8 mouse cellular contexts compared by ENCODE assay signal in genomic region chr10:103194655-103195328, GRCm38 (mm10). TPM values are rescaled to one million over a fixed set of nuclear protein-coding genes. Genes with fewer than 3 reads are reported as not detected.
A peak's percentile ranks its signal among the peaks of the same experiment; 100 is the strongest.
DNase-seq lines count a peak whose midpoint lies in the region; ATAC-seq and TF ChIP-seq lines count a peak whose summit lies in the region.

No protein-coding gene starts in this region.

- 37% methylated on average over 4 of the region's 4 CpGs for WGBS in heart, postnatal 0 days
- WGBS in hindbrain, embryonic 15.5 days = 59% methylated on average over 4 of the region's 4 CpGs

- H3K9ac ChIP-seq in heart, postnatal 0 days (replicated peaks; ENCODE audit: low read depth, low read length) = no peak overlapping the region
- no peak overlapping the region for H3K9ac ChIP-seq in hindbrain, embryonic 15.5 days

- H3K4me3 ChIP-seq in heart, postnatal 0 days (ENCODE audit: low read depth, low read length) = no peak overlapping the region
- H3K4me3 ChIP-seq in hindbrain, embryonic 15.5 days = no peak overlapping the region

- no peaks in the 10 kb centered on the region for H3K4me1 ChIP-seq in heart, postnatal 0 days (ENCODE audit: control insufficient read depth, insufficient read depth)
- no peaks in the 10 kb centered on the region for H3K4me1 ChIP-seq in hindbrain, embryonic 15.5 days (replicated peaks)

- no peaks in the 10 kb centered on the region for H3K9me3 ChIP-seq in heart, postnatal 0 days (replicated peaks; ENCODE audit: control insufficient read depth, low read length)
- H3K9me3 ChIP-seq in hindbrain, embryonic 15.5 days = no peaks in the 10 kb centered on the region

- TF ChIP-seq EP300 in heart, postnatal 0 days (IDR thresholded peaks at IDR 0.05; ENCODE audit: low read depth) = no peak

- H3K36me3 ChIP-seq in heart, postnatal 0 days (replicated peaks; ENCODE audit: control insufficient read depth, insufficient read depth, low read length) = no peaks in the 10 kb centered on the region
- H3K36me3 ChIP-seq in hindbrain, embryonic 15.5 days = no peaks in the 10 kb centered on the region

- ATAC-seq in heart, postnatal 0 days (ENCODE audit: insufficient read depth, low read depth) = no peak
- ATAC-seq in hindbrain, embryonic 15.5 days (ENCODE audit: low FRiP score, low read depth) = 0 out of 2 replicates have a peak, but pooled peaks have one; percentile 69

- no peak overlapping the region for H3K4me2 ChIP-seq in heart, postnatal 0 days (ENCODE audit: low read depth, low read length)
- H3K4me2 ChIP-seq in hindbrain, embryonic 15.5 days = no peak overlapping the region

- H3K27me3 ChIP-seq in heart, postnatal 0 days (ENCODE audit: control insufficient read depth, insufficient read depth, low read length) = no peaks in the 10 kb centered on the region
- no peaks in the 10 kb centered on the region for H3K27me3 ChIP-seq in hindbrain, embryonic 15.5 days

- peak; percentile 31 for DNase-seq in heart, postnatal 0 days (ENCODE audit: low spot score)
- DNase-seq in heart, adult 11 months = no peak
- peak; percentile 59 for DNase-seq in 3T3-L1 (ENCODE audit: low read depth, low spot score)
- peak; percentile 44 for DNase-seq in adipocyte (ENCODE audit: low spot score)
- DNase-seq in yolk sac, embryonic 10.5 days (ENCODE audit: low spot score) = no peak
- no peak for DNase-seq in urinary bladder, postnatal 4 days (ENCODE audit: low spot score in 2 of 2)
- no peak for DNase-seq in thymus, postnatal 25 days

- no peak overlapping the region for H3K27ac ChIP-seq in heart, postnatal 0 days (ENCODE audit: low read depth)
- H3K27ac ChIP-seq in hindbrain, embryonic 15.5 days (replicated peaks) = no peak overlapping the region

- peak; percentile 54 for TF ChIP-seq CTCF in heart, postnatal 0 days (IDR thresholded peaks at IDR 0.05; ENCODE audit: low read depth)

RNA-seq across cellular contexts. Expression of gene Lrriq1, which starts 41.3 kb away (rescaled TPM):
- not detected in 2 replicates for total RNA-seq in heart, postnatal 0 days (2014; rRNA removed; ENCODE audit: low replicate concordance)
- polyA plus RNA-seq in heart, postnatal 0 days (2015; fragmentation: Nextera tagmentation; extraction: Ambion mirVana) = 0.12 TPM in 1 of 2 replicates, not detected in the other
- 4.3 and 5.5 TPM in 2 replicates for polyA plus RNA-seq in hindbrain, embryonic 15.5 days (2015; fragmentation: Nextera tagmentation; extraction: Ambion mirVana)

Comparison
In these comparisons a context has a peak if more than half of its experiments do, and no peak if none do; other contexts are left out.
1. DNase-seq: peak in heart, postnatal 0 days (single experiment), 3T3-L1 (single experiment) and adipocyte (single experiment); none in heart, adult 11 months (single experiment), yolk sac, embryonic 10.5 days (single experiment), urinary bladder, postnatal 4 days (0 of 2) and thymus, postnatal 25 days (single experiment).